Mouse (Mus musculus): Measurements from ENCODE around the gene Gck. TPM values are rescaled to one million over a fixed set of nuclear protein-coding genes. Genes with fewer than 3 reads are reported as not detected.

Gck gene
- polyA plus RNA-seq, 1 experiment from 2014 or later: 0.84 TPM

DNA sequence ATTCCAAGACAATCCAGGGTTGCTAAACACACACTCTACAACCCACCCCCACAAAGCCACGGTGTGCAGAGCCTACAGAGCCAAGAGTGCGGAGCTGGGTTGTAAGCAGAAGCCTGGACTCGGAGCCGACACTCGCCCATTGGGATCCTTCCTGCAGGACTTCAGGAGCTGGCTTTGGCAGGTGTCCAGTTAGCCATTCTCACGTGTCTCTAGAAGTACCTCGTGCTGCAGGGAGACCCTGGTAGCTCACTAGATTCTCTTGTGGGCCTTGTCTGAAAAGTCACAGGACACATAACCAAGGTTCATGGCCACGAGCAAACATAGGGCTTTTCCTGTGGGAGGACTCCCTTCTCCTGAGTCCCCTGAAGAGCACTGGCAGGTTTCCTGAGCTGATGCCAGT lies 36.6 kb downstream of the Gck start:
- no peak for TF ChIP-seq CTCF (IDR thresholded peaks at IDR 0.05; ENCODE audit: low read depth)
- 63% methylated on average over 8 of the region's 8 CpGs for WGBS
- Histone ChIP-seq H3K9me3 (ENCODE audit: low read depth, low read length) (no peaks in the 10 kb centered on the region), H3K4me1 (ENCODE audit: insufficient read depth) (no peaks in the 10 kb centered on the region), H3K27ac (ENCODE audit: low read depth) (no peak overlapping the region), H3K36me3 (ENCODE audit: insufficient read depth) (no peaks in the 10 kb centered on the region), H3K9ac (no peak overlapping the region), H3K4me2 (no peak overlapping the region), H3K4me3 (ENCODE audit: low read depth, low read length) (no peak overlapping the region), H3K27me3 (ENCODE audit: insufficient read depth, low read length) (no peaks in the 10 kb centered on the region)
- no peak for ATAC-seq (ENCODE audit: insufficient read depth)
- no peak for DNase-seq

DNA sequence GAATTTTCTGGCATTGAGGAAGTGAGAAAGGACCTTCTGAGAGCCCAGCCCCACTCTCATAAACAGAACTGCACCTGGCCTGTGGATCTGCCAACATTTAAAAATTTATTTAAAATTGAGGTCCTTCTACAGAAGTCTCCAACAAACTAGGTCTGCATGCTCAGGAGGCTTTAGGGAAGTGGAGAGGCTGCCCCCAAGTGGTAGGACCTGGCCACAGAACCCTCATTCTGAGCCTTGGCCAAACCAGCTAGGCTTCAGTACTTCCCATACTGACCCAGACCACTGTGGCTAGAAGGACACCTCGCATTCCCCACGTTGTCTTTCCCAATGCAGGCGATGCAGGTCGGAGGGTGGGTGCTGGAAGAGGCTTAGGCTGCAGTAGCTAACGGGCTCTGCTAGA lies 37.2 kb downstream of the Gck start:
- Histone ChIP-seq H3K9ac (no peak overlapping the region), H3K27ac (ENCODE audit: low read depth) (no peak overlapping the region), H3K4me2 (no peak overlapping the region), H3K4me3 (ENCODE audit: low read depth, low read length) (no peak overlapping the region), H3K27me3 (ENCODE audit: insufficient read depth, low read length) (no peaks in the 10 kb centered on the region), H3K4me1 (ENCODE audit: insufficient read depth) (no peaks in the 10 kb centered on the region), H3K9me3 (ENCODE audit: low read depth, low read length) (no peaks in the 10 kb centered on the region), H3K36me3 (ENCODE audit: insufficient read depth) (no peaks in the 10 kb centered on the region)
- 25% methylated on average over 5 of the region's 5 CpGs for WGBS
- DNase-seq (peak; percentile 82), ATAC-seq (ENCODE audit: insufficient read depth) (peak; percentile 73)
- TF ChIP-seq CTCF (IDR thresholded peaks at IDR 0.05; ENCODE audit: low read depth): peak; percentile 77

DNA sequence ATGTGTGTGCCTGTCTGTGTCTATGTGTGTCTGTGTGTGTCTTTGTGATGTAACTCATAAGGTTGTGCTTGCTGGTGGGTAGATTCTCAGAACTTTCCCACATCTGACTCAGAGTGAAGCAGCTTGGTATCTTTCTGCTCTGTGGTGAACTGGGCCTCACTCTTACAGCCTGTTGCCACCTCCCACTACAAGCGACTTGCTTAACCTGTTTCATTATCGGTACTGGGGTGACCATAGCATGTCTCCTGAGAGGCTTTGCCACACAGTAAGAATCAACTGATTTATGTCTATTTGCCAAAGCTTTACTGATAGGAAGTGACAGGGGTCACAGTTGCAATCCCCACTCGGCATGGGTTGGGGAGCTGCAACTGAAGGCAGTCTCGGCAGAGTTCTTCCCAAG lies 41.2 kb downstream of the Gck start:
- no peak overlapping the region for H3K4me2 ChIP-seq
- 35% methylated on average over 4 of the region's 4 CpGs for WGBS
- H3K4me3 ChIP-seq (ENCODE audit: low read depth, low read length): no peak overlapping the region
- H3K27me3 ChIP-seq (ENCODE audit: insufficient read depth, low read length): no peaks in the 10 kb centered on the region
- DNase-seq (no peak), ATAC-seq (ENCODE audit: insufficient read depth) (no peak)
- H3K9ac ChIP-seq: no peak overlapping the region
- H3K4me1 ChIP-seq (ENCODE audit: insufficient read depth): no peaks in the 10 kb centered on the region; the same call in 1 of the 2 replicates
- H3K9me3 ChIP-seq (ENCODE audit: low read depth, low read length): no peaks in the 10 kb centered on the region
- H3K36me3 ChIP-seq (ENCODE audit: insufficient read depth): no peaks in the 10 kb centered on the region
- TF ChIP-seq CTCF (IDR thresholded peaks at IDR 0.05; ENCODE audit: low read depth): no peak
- no peak overlapping the region for H3K27ac ChIP-seq (ENCODE audit: low read depth)

- TF ChIP-seq CTCF (IDR thresholded peaks at IDR 0.05; ENCODE audit: low read depth): no peak
- Histone ChIP-seq H3K9me3 (ENCODE audit: low read depth, low read length) (no peaks in the 10 kb centered on the region), H3K9ac (no peak overlapping the region), H3K4me2 (no peak overlapping the region), H3K4me3 (ENCODE audit: low read depth, low read length) (no peak overlapping the region), H3K4me1 (ENCODE audit: insufficient read depth) (peaks cover 3% of the 10 kb centered on the region; the same call in 1 of the 2 replicates), H3K36me3 (ENCODE audit: insufficient read depth) (no peaks in the 10 kb centered on the region), H3K27ac (ENCODE audit: low read depth) (no peak overlapping the region), H3K27me3 (ENCODE audit: insufficient read depth, low read length) (no peaks in the 10 kb centered on the region)
- DNase-seq (no peak), ATAC-seq (ENCODE audit: insufficient read depth) (no peak)
- 66% methylated on average over 5 of the region's 5 CpGs for WGBS
These were observed 42.8 kb downstream of the Gck start for GRCm38 (mm10) chr11:5907096-5907495.

- ATAC-seq (ENCODE audit: insufficient read depth) (no peak), DNase-seq (no peak)
- Histone ChIP-seq H3K4me3 (ENCODE audit: low read depth, low read length) (no peak overlapping the region), H3K4me2 (no peak overlapping the region), H3K9ac (no peak overlapping the region), H3K36me3 (ENCODE audit: insufficient read depth) (no peaks in the 10 kb centered on the region), H3K27me3 (ENCODE audit: insufficient read depth, low read length) (no peaks in the 10 kb centered on the region), H3K9me3 (ENCODE audit: low read depth, low read length) (no peaks in the 10 kb centered on the region), H3K4me1 (ENCODE audit: insufficient read depth) (peaks cover 10% of the 10 kb centered on the region; the same call in 1 of the 2 replicates), H3K27ac (ENCODE audit: low read depth) (no peak overlapping the region)
- 79% methylated on average over 10 of the region's 10 CpGs for WGBS
- no peak for TF ChIP-seq CTCF (IDR thresholded peaks at IDR 0.05; ENCODE audit: low read depth)
These were observed 43.9 kb downstream of the Gck start for GRCm38 (mm10) chr11:5905778-5906518.

- H3K4me2 ChIP-seq: no peak overlapping the region
- no peak overlapping the region for H3K27ac ChIP-seq (ENCODE audit: low read depth)
- H3K9me3 ChIP-seq (ENCODE audit: low read depth, low read length): no peaks in the 10 kb centered on the region
- peaks cover 10% of the 10 kb centered on the region; the same call in 1 of the 2 replicates for H3K4me1 ChIP-seq (ENCODE audit: insufficient read depth)
- ATAC-seq (ENCODE audit: insufficient read depth) (no peak), DNase-seq (no peak)
- no peak for TF ChIP-seq CTCF (IDR thresholded peaks at IDR 0.05; ENCODE audit: low read depth)
- H3K9ac ChIP-seq: no peak overlapping the region
- H3K4me3 ChIP-seq (ENCODE audit: low read depth, low read length): no peak overlapping the region
- 92% methylated on average over 6 of the region's 6 CpGs for WGBS
- no peaks in the 10 kb centered on the region for H3K36me3 ChIP-seq (ENCODE audit: insufficient read depth)
- H3K27me3 ChIP-seq (ENCODE audit: insufficient read depth, low read length): no peaks in the 10 kb centered on the region
These were observed 45.0 kb downstream of the Gck start for GRCm38 (mm10) chr11:5904871-5905270.

DNA sequence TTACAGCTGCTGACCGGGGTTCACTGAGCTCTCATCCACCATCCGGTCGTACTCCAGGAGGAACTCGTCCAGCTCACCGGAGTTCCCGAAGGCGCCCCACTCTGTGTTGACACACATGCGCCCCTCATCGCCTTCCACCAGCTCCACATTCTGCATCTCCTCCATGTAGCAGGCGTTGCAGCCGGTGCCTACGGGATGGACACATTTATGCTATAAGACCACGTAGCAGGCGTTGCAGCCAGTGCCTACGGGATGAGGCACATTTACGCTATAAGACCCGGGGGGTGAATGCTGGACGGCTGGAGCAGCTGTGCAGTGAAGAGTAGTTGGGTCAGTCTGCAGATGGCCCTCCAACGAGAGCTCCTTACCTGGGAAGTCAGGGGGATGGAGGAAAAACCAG lies 45.5 kb downstream of the Gck start:
- no peak for TF ChIP-seq CTCF (IDR thresholded peaks at IDR 0.05; ENCODE audit: low read depth)
- ATAC-seq (ENCODE audit: insufficient read depth): no peak
- no peak for DNase-seq
- Histone ChIP-seq H3K27ac (ENCODE audit: low read depth) (no peak overlapping the region), H3K36me3 (ENCODE audit: insufficient read depth) (no peaks in the 10 kb centered on the region), H3K27me3 (ENCODE audit: insufficient read depth, low read length) (no peaks in the 10 kb centered on the region), H3K9ac (no peak overlapping the region), H3K4me2 (no peak overlapping the region), H3K4me1 (ENCODE audit: insufficient read depth) (peaks cover 10% of the 10 kb centered on the region; the same call in 1 of the 2 replicates), H3K4me3 (ENCODE audit: low read depth, low read length) (no peak overlapping the region), H3K9me3 (ENCODE audit: low read depth, low read length) (no peaks in the 10 kb centered on the region)
- WGBS: 61% methylated on average over 19 of the region's 19 CpGs
